8 mouse cellular contexts compared by ENCODE assay signal in genomic region chr6:124910032-124910431, GRCm38 (mm10). TPM values are rescaled to one million over a fixed set of nuclear protein-coding genes. Genes with fewer than 3 reads are reported as not detected.
A peak's percentile ranks its signal among the peaks of the same experiment; 100 is the strongest.
DNase-seq lines count a peak whose midpoint lies in the region; ATAC-seq lines count a peak whose summit lies in the region.

No protein-coding gene starts in this region.

- H3K36me3 ChIP-seq in heart, embryonic 11.5 days (ENCODE audit: control insufficient read depth, insufficient read depth, low read length) = peaks cover 14% of the 10 kb centered on the region
- H3K36me3 ChIP-seq in midbrain, embryonic 13.5 days = peaks cover 29% of the 10 kb centered on the region

- H3K27me3 ChIP-seq in heart, embryonic 11.5 days (ENCODE audit: control insufficient read depth, insufficient read depth, low read length) = peaks cover 25% of the 10 kb centered on the region
- peaks cover 20% of the 10 kb centered on the region for H3K27me3 ChIP-seq in midbrain, embryonic 13.5 days

- WGBS in heart, embryonic 11.5 days (ENCODE audit: insufficient replicate concordance) = 3% methylated on average over 32 of the region's 32 CpGs
- WGBS in midbrain, embryonic 13.5 days = 2% methylated on average over 32 of the region's 32 CpGs

- peaks cover 26% of the 10 kb centered on the region for H3K4me1 ChIP-seq in heart, embryonic 11.5 days (ENCODE audit: control insufficient read depth, insufficient read depth, low read length)
- peaks cover 47% of the 10 kb centered on the region for H3K4me1 ChIP-seq in midbrain, embryonic 13.5 days (replicated peaks)

- H3K4me3 ChIP-seq in heart, embryonic 11.5 days (ENCODE audit: low read depth, low read length) = peak overlapping the region; percentile 20
- no peak overlapping the region for H3K4me3 ChIP-seq in midbrain, embryonic 13.5 days (replicated peaks)

- no peak overlapping the region for H3K27ac ChIP-seq in heart, embryonic 11.5 days (ENCODE audit: low read depth, low read length)
- peak overlapping the region; percentile 49; the same call in 1 of the 2 replicates for H3K27ac ChIP-seq in midbrain, embryonic 13.5 days

- peak overlapping the region; percentile 54; the same call in 1 of the 2 replicates for H3K9ac ChIP-seq in heart, embryonic 11.5 days (ENCODE audit: low read depth, low read length)
- peak overlapping the region; percentile 60 for H3K9ac ChIP-seq in midbrain, embryonic 13.5 days (replicated peaks)

- no peak for DNase-seq in heart, adult 11 months
- peak; percentile 68 for DNase-seq in R1 (ENCODE audit: low read depth, low spot score)
- DNase-seq in c-Kit-positive CD71-positive TER-119-positive erythroid progenitor cells, embryonic 14.5 days (ENCODE audit: low spot score) = no peak
- no peak for DNase-seq in cerebellum, postnatal 4 days (ENCODE audit: low spot score in 2 of 2)

- no peak for ATAC-seq in heart, embryonic 11.5 days (replicated peaks; ENCODE audit: insufficient number of reproducible peaks, low FRiP score, low TSS enrichment)
- 0 out of 4 replicates have a peak, but pooled peaks have one; percentile 23 to 26 for ATAC-seq in hematopoietic stem cell, adult 5-6 weeks (replicated peaks in 1 of 2; ENCODE audit: insufficient read depth in 1 of 2, low FRiP score in 2 of 2, low TSS enrichment in 1 of 2, low read depth in 1 of 2, poor library complexity in 2 of 2, severe bottlenecking in 2 of 2)
- ATAC-seq in midbrain, embryonic 13.5 days = peak; percentile 27
- ATAC-seq in inflammation-experienced regulatory T-cells, adult 6 months = no peak

- H3K4me2 ChIP-seq in heart, embryonic 11.5 days = peak overlapping the region; percentile 56
- H3K4me2 ChIP-seq in midbrain, embryonic 13.5 days (replicated peaks) = peak overlapping the region; percentile 42

- no peaks in the 10 kb centered on the region for H3K9me3 ChIP-seq in heart, embryonic 11.5 days (replicated peaks; ENCODE audit: control insufficient read depth, low read length)
- H3K9me3 ChIP-seq in midbrain, embryonic 13.5 days = no peaks in the 10 kb centered on the region

RNA-seq across cellular contexts. Expression of gene Lag3, which starts 1.5 kb away (rescaled TPM):
- 1.1 and 1.3 TPM in 2 replicates for polyA plus RNA-seq in heart, embryonic 11.5 days (2014; fragmentation: Nextera tagmentation; extraction: Ambion mirVana)
- 3.8 and 9.1 TPM in 2 replicates for total RNA-seq in hematopoietic stem cell, adult 5-6 weeks (2017)
- 2.3 and 2.5 TPM in 2 replicates for polyA plus RNA-seq in midbrain, embryonic 13.5 days (2015; fragmentation: Nextera tagmentation; extraction: Ambion mirVana)
- polyA plus RNA-seq in inflammation-experienced regulatory T-cells, adult 6 months (2017; shearing (Covaris generic)) = 10 to 100 TPM; 30.8 to 40.1 (median 38.3) TPM

RNA-seq across cellular contexts. Expression of gene Ptms, which starts 9.9 kb away (rescaled TPM):
- polyA plus RNA-seq in heart, embryonic 11.5 days (2014; fragmentation: Nextera tagmentation; extraction: Ambion mirVana) = 138 and 158 TPM in 2 replicates
- total RNA-seq in hematopoietic stem cell, adult 5-6 weeks (2017) = 121 and 123 TPM in 2 replicates
- polyA plus RNA-seq in midbrain, embryonic 13.5 days (2015; fragmentation: Nextera tagmentation; extraction: Ambion mirVana) = 662 and 802 TPM in 2 replicates
- polyA plus RNA-seq in inflammation-experienced regulatory T-cells, adult 6 months (2017; shearing (Covaris generic)) = 10 to 100 TPM in 2 of 3 experiments, 1 to 10 TPM in 1; 9.5 to 15.5 (median 12.1) TPM

RNA-seq across cellular contexts. Expression of gene Mlf2, which starts 21.2 kb away (rescaled TPM):
- polyA plus RNA-seq in heart, embryonic 11.5 days (2014; fragmentation: Nextera tagmentation; extraction: Ambion mirVana) = 326 and 347 TPM in 2 replicates
- total RNA-seq in hematopoietic stem cell, adult 5-6 weeks (2017) = 54.2 and 67.4 TPM in 2 replicates
- 419 and 462 TPM in 2 replicates for polyA plus RNA-seq in midbrain, embryonic 13.5 days (2015; fragmentation: Nextera tagmentation; extraction: Ambion mirVana)
- polyA plus RNA-seq in inflammation-experienced regulatory T-cells, adult 6 months (2017; shearing (Covaris generic)) = 10 to 100 TPM; 35.6 to 70.5 (median 42.2) TPM

RNA-seq across cellular contexts. Expression of gene Cd4, which starts 22.0 kb away (rescaled TPM):
- not detected in 2 replicates for polyA plus RNA-seq in heart, embryonic 11.5 days (2014; fragmentation: Nextera tagmentation; extraction: Ambion mirVana)
- 5.8 and 10.0 TPM in 2 replicates for total RNA-seq in hematopoietic stem cell, adult 5-6 weeks (2017)
- 0.07 TPM in 1 of 2 replicates, not detected in the other for polyA plus RNA-seq in midbrain, embryonic 13.5 days (2015; fragmentation: Nextera tagmentation; extraction: Ambion mirVana)
- 100 to 1,000 TPM; 319 to 446 (median 407) TPM for polyA plus RNA-seq in inflammation-experienced regulatory T-cells, adult 6 months (2017; shearing (Covaris generic))

RNA-seq across cellular contexts. Expression of gene Gpr162, which starts 46.2 kb away (rescaled TPM):
- 0.69 and 0.80 TPM in 2 replicates for polyA plus RNA-seq in heart, embryonic 11.5 days (2014; fragmentation: Nextera tagmentation; extraction: Ambion mirVana)
- 0.15 TPM in 1 of 2 replicates, not detected in the other for total RNA-seq in hematopoietic stem cell, adult 5-6 weeks (2017)
- polyA plus RNA-seq in midbrain, embryonic 13.5 days (2015; fragmentation: Nextera tagmentation; extraction: Ambion mirVana) = 19.2 and 22.9 TPM in 2 replicates
- under 1 TPM in 2 of 3 experiments, not detected in 1; 0.16 to 0.19 TPM for polyA plus RNA-seq in inflammation-experienced regulatory T-cells, adult 6 months (2017; shearing (Covaris generic))

Comparison
In these comparisons a context has a peak if more than half of its experiments do, and no peak if none do; other contexts are left out.
1. ATAC-seq: peak in hematopoietic stem cell, adult 5-6 weeks (2 of 2) and midbrain, embryonic 13.5 days (single experiment); none in heart, embryonic 11.5 days (single experiment) and inflammation-experienced regulatory T-cells, adult 6 months (single experiment).